Mouse (Mus musculus): ENCODE data around the gene Dbi. TPM values are rescaled to one million over a fixed set of nuclear protein-coding genes. Genes with fewer than 3 reads are reported as not detected.

Gene Dbi
- polyA plus RNA-seq, 1 experiment from 2014 or later, result 895 TPM

DNA sequence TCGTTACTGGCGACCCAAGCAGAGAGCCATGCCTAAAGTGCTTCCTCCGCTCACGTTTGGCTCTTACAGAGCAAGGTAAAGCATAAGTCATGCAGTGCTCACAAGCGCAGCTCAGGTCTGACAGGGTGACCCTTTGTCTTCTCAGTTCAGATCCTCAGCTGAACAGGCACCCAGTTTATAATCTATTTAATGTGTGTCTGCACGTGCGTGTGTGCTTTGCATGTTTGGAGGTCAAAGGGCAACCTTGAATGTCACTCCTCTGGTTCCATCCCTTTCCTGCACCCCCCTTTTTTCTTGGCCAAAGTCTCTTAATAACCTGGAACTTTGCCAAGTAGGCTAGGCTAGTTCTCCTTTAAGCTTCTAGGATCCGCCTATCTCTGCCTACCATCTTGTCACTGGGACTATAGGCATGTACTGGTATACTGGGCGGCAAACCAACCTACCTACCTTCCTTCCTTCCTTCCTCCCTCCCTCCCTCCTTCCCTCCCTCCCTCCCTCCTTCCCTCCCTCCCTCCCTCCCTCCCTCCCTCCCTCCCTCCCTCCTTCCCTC lies 19.3 kb upstream of the Dbi start:
- H3K36me3 ChIP-seq, result no peaks in the 10 kb centered on the region
- ATAC-seq (ENCODE audit: insufficient read depth, low FRiP score, low read depth), result no peak
- no peaks in the 10 kb centered on the region for H3K4me1 ChIP-seq
- H3K9ac ChIP-seq, result no peak overlapping the region
- 78% methylated on average over 9 of the region's 9 CpGs for WGBS
- no peaks in the 10 kb centered on the region for H3K9me3 ChIP-seq
- no peaks in the 10 kb centered on the region for H3K27me3 ChIP-seq (replicated peaks)
- H3K4me2 ChIP-seq, result no peak overlapping the region
- no peak overlapping the region for H3K4me3 ChIP-seq (replicated peaks)
- H3K27ac ChIP-seq, result no peak overlapping the region

DNA sequence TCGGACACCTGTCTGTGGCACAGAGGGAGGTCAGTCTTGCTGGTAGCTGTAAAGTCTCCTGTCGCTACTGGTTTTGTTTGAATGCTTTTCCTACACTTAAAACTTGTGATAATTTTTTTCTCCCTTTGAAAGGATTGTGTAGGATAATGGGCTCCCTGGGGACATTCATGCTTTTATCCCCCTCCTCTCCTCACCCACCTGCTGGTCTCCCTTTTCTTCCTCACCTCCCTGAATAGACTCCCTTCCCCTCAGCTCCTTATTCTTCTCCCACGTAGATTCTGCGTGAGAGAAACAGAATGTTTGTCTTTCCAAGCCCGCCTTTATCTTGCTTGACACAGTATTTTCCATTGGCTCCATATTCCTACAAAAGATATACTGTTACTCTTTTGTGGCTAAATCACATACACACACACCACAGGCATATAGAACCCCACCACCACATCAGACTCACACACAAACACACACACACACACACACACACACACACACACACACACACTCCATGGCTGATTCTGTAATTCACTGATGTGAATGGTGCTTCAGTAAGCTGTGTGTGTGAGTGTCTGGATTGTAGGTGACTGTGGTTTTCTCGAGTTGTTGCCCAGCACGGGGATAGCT lies 18.2 kb upstream of the Dbi start:
- no peaks in the 10 kb centered on the region for H3K9me3 ChIP-seq
- no peaks in the 10 kb centered on the region for H3K27me3 ChIP-seq (replicated peaks)
- ATAC-seq (ENCODE audit: insufficient read depth, low FRiP score, low read depth), result no peak
- H3K4me1 ChIP-seq, result no peaks in the 10 kb centered on the region
- no peak overlapping the region for H3K9ac ChIP-seq
- no peak overlapping the region for H3K27ac ChIP-seq
- H3K4me2 ChIP-seq, result no peak overlapping the region
- H3K4me3 ChIP-seq (replicated peaks), result no peak overlapping the region
- H3K36me3 ChIP-seq, result no peaks in the 10 kb centered on the region
- 46% methylated on average over 7 of the region's 7 CpGs for WGBS

DNA sequence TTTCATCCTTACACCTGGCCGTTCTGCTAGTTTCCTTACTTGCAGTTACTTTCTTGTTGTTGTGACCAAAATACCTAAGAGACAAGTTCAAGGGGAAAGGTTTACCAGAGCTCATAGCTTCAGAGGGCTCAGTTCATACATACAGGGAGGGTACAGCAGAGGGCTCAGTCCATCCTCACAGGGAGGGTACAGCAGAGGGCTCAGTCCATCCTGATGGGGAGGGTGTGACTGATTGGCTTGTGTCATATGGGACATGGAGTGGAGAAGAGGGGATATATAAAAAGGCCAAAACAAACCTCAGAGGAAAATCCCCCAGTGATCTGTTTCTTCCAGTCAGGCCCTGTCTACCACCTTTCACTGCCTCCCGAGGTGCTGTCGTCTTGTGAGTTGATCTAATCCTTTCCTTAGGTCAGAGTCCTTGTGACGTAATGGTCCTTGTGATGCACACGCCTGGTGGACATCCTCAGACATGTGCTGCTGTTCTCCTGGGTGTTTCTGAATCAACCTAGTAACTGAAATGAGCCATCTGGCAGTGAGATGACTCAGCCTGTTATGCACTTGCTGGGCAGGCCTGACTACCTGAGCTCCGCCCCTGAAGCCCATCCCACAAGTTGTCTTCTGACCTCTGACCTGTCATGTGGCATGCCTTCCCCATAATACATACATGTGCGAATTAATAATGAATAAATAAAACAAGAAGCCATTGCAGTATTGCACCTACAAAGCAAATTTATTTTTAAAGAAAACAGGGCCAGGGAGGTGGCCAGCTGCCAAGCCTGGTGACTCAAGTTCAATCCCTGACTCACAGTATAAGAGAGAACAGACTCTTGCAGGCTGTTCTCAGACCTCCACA lies 15.3 kb upstream of the Dbi start:
- Histone ChIP-seq H3K9me3 (no peaks in the 10 kb centered on the region), H3K9ac (no peak overlapping the region), H3K27me3 (replicated peaks) (no peaks in the 10 kb centered on the region), H3K27ac (peak overlapping the region; percentile 32; the same call in 1 of the 2 replicates), H3K36me3 (no peaks in the 10 kb centered on the region), H3K4me1 (no peaks in the 10 kb centered on the region), H3K4me3 (replicated peaks) (no peak overlapping the region), H3K4me2 (no peak overlapping the region)
- WGBS, result 56% methylated on average over 7 of the region's 7 CpGs
- ATAC-seq (ENCODE audit: insufficient read depth, low FRiP score, low read depth), result peak; percentile 53; the same call in 1 of the 2 replicates

DNA sequence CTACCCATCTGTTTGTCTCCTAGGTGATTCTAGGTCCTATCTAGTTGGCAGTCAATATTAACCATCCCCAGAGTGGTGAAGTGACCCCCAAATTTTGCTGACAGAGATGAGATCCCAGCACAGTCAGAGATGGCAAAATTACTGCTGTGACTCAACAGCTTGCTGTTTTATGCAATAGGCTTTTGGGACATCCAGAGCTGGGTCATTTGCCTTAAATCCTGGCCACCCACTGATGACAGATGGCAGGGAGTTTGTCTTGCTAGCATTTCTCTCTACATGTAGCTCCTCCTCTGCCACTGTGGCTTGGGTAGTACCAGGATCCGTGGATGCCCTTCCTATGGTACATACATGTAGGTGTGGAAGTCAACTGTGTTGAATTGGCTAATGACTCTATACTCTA lies 11.5 kb upstream of the Dbi start:
- Histone ChIP-seq H3K4me1 (no peaks in the 10 kb centered on the region), H3K9ac (no peak overlapping the region), H3K27me3 (replicated peaks) (no peaks in the 10 kb centered on the region), H3K36me3 (no peaks in the 10 kb centered on the region), H3K9me3 (no peaks in the 10 kb centered on the region), H3K4me2 (no peak overlapping the region), H3K27ac (no peak overlapping the region), H3K4me3 (replicated peaks) (no peak overlapping the region)
- no peak for ATAC-seq (ENCODE audit: insufficient read depth, low FRiP score, low read depth)
- WGBS, result 86% methylated on average over 1 of the region's 1 CpGs

DNA sequence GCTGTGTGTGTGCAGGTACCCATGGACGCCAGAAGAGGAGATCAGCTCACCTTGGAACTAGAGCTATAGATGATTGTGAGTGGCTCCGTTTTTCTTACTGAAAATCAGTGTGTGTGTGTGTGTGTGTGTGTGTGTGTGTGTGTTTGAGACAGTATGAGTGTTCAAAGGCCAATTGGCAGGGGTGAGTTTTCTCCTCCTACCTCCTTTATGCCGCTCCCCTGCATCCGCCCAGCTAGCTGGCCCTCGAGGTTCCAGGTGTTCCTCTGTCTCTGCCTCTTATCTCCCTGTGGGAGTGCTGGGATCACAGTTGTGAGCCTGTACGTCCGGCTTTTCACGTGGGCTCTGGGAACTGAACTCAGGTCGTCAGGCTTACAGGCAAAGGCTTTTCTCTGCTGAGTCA lies 5.4 kb upstream of the Dbi start:
- 63% methylated on average over 9 of the region's 9 CpGs for WGBS
- H3K4me2 ChIP-seq, result no peak overlapping the region
- no peaks in the 10 kb centered on the region for H3K4me1 ChIP-seq
- no peak overlapping the region for H3K4me3 ChIP-seq (replicated peaks)
- no peak overlapping the region for H3K9ac ChIP-seq
- ATAC-seq (ENCODE audit: insufficient read depth, low FRiP score, low read depth), result no peak
- H3K36me3 ChIP-seq, result no peaks in the 10 kb centered on the region
- no peaks in the 10 kb centered on the region for H3K9me3 ChIP-seq
- H3K27me3 ChIP-seq (replicated peaks), result no peaks in the 10 kb centered on the region
- no peak overlapping the region for H3K27ac ChIP-seq

DNA sequence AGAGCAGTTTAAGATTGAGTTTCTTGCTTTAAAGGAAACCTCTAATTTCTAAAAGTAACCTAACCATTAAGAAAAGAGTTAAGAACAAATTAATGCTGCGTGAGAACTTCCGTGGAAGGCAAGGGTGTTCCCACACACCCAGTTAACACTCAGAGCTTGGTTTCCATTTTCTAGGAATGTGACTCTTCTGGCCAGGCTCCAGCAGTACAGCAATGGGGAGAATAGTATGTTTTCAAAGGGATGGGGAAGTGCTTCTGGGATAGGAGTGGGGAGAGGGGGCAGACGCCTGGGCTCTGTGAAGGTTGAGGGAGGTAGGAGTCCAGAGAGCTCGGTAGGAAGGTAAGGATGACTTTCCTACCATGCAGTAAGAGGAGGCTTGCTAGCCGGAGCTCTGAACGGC lies 4.6 kb upstream of the Dbi start:
- H3K4me2 ChIP-seq, result no peak overlapping the region
- no peaks in the 10 kb centered on the region for H3K36me3 ChIP-seq
- H3K27me3 ChIP-seq (replicated peaks), result no peaks in the 10 kb centered on the region
- H3K9me3 ChIP-seq, result no peaks in the 10 kb centered on the region
- no peak overlapping the region for H3K27ac ChIP-seq
- ATAC-seq (ENCODE audit: insufficient read depth, low FRiP score, low read depth), result no peak
- H3K4me3 ChIP-seq (replicated peaks), result no peak overlapping the region
- H3K4me1 ChIP-seq, result no peaks in the 10 kb centered on the region
- WGBS, result 68% methylated on average over 6 of the region's 6 CpGs
- no peak overlapping the region for H3K9ac ChIP-seq

DNA sequence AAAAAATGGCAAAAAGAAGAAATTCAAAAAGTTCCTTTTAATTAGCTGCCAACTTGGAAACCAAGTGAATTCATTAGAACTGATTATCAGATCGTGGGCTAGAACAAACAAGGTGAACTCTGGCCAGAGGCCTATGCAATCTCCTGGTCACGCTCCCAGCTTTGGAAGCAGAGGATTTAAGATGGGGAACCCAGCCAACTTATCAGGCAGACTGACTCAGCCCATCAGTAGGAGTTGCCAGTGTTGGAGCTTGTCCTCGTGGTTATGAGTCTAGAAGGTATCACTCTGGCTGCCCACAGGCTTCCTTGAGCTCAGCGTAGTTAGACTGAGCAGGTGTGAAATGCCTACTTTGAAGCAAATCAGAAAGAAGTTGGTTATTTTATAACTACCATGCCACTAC lies 4.0 kb upstream of the Dbi start:
- Histone ChIP-seq H3K9ac (no peak overlapping the region), H3K4me1 (peaks cover 4% of the 10 kb centered on the region), H3K4me3 (replicated peaks) (no peak overlapping the region), H3K4me2 (no peak overlapping the region), H3K27me3 (replicated peaks) (no peaks in the 10 kb centered on the region), H3K27ac (no peak overlapping the region), H3K36me3 (no peaks in the 10 kb centered on the region), H3K9me3 (no peaks in the 10 kb centered on the region)
- ATAC-seq (ENCODE audit: insufficient read depth, low FRiP score, low read depth), result no peak
- 64% methylated on average over 4 of the region's 4 CpGs for WGBS

DNA sequence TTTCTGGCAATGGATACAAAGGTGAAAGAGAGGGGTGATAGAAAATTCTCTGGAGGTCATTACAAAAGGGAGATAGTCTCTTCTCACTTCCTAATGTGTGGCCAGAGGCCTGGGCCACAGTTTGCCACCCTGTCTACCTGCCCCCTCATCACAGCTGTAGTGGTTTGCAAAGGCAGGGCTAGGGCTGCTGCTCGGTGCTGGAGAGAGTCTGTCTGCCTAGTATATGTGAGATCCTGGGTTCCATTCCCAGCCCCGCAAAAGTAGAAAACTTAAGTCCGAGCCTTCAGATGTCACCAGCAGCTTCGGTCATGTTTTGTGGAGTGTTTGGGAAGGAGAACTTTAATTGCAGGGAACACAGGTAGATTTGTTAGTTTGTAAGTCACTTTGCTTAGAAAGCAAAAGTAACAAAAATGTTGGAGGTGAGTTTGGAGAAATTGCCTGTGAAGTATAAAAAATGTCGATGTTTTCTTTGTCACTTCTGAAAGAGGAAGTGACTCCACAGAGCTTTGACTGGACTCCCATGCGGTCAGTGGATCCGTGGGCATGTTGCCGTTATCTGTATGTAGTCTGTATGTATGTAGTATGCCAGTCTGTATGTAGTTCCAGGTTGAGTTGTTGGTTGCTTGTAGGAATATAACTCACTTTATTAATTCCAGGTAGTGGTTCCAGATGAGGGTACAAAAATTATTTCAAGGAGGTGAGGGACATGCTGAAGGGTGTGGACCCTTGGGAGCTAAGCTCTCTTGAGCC lies 1.9 kb upstream of the Dbi start:
- H3K4me3 ChIP-seq (replicated peaks), result no peak overlapping the region
- ATAC-seq (ENCODE audit: insufficient read depth, low FRiP score, low read depth), result no peak
- H3K27ac ChIP-seq, result no peak overlapping the region
- H3K36me3 ChIP-seq, result 0 out of 2 replicates have a peak, but pooled peaks cover 7% of the 10 kb centered on the region
- H3K9me3 ChIP-seq, result no peaks in the 10 kb centered on the region
- WGBS, result 90% methylated on average over 8 of the region's 8 CpGs
- no peak overlapping the region for H3K4me2 ChIP-seq
- no peak overlapping the region for H3K9ac ChIP-seq
- H3K27me3 ChIP-seq (replicated peaks), result no peaks in the 10 kb centered on the region
- H3K4me1 ChIP-seq, result peaks cover 21% of the 10 kb centered on the region

- peaks cover 23% of the 10 kb centered on the region for H3K4me1 ChIP-seq
- H3K4me2 ChIP-seq, result peak overlapping the region; percentile 80
- peak overlapping the region; percentile 70 for H3K4me3 ChIP-seq (replicated peaks)
- 87% methylated on average over 9 of the region's 9 CpGs for WGBS
- H3K27ac ChIP-seq, result peak overlapping the region; percentile 96
- H3K9ac ChIP-seq, result no peak overlapping the region
- ATAC-seq (ENCODE audit: insufficient read depth, low FRiP score, low read depth), result no peak
- 0 out of 2 replicates have a peak, but pooled peaks cover 7% of the 10 kb centered on the region for H3K36me3 ChIP-seq
- no peaks in the 10 kb centered on the region for H3K9me3 ChIP-seq
- H3K27me3 ChIP-seq (replicated peaks), result no peaks in the 10 kb centered on the region
Measured at GRCm38 (mm10) chr1:120121930-120122530, 1.2 kb upstream of the Dbi start.

DNA sequence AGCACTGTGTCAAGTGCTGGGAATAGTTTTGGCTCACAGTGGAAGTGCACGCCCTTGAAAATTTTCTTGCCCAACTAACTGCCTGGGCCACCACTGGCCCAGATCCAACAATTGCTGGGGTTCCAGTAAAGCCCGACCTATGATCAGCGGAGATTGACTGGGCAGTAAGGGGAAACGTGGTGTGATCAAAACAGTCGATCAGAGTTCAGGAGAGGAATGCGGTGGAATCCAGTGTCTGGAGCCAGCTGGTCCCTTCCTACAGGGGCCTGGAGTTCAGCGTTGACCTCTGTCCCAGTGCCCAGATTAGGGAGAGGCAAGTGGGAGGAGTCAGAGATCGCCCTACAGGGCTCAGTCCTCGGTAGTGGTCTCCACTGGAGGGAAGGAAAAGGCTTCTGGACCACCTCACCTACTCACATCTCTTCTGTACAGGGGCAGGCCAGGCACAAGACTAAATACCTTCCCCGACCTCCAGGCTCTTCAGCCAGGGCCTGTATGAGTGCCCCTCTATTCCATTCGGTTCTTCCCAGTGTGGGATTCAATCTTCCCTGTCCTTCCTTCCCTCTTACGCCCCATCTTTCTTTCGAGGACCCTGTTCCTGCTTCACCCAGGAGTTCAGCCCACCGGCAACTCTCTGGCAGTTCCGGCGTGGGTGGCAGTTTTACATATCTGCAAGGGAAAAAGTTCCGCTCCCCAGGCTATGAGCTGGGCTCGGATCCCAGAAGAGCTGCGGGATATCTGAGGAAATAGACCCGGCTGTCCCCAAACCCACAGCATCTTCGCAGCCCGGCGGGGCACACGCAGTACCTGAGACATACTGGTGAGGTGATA lies 523 bp downstream of the Dbi start:
- peak overlapping the region; percentile 57 for H3K9ac ChIP-seq
- peak overlapping the region; percentile 70 for H3K4me3 ChIP-seq (replicated peaks)
- H3K36me3 ChIP-seq, result peaks cover 15% of the 10 kb centered on the region
- peak overlapping the region; percentile 80 for H3K4me2 ChIP-seq
- peak overlapping the region; percentile 96 for H3K27ac ChIP-seq
- H3K4me1 ChIP-seq, result peaks cover 23% of the 10 kb centered on the region
- peak; percentile 72 for ATAC-seq (ENCODE audit: insufficient read depth, low FRiP score, low read depth)
- no peaks in the 10 kb centered on the region for H3K9me3 ChIP-seq
- WGBS, result 2% methylated on average over 24 of the region's 24 CpGs
- no peaks in the 10 kb centered on the region for H3K27me3 ChIP-seq (replicated peaks)

- H3K9me3 ChIP-seq, result no peaks in the 10 kb centered on the region
- no peak overlapping the region for H3K9ac ChIP-seq
- peak overlapping the region; percentile 80 for H3K4me2 ChIP-seq
- no peak for ATAC-seq (ENCODE audit: insufficient read depth, low FRiP score, low read depth)
- 83% methylated on average over 4 of the region's 4 CpGs for WGBS
- peaks cover 23% of the 10 kb centered on the region for H3K4me1 ChIP-seq
- H3K27ac ChIP-seq, result no peak overlapping the region; the same call in 1 of the 2 replicates
- peaks cover 25% of the 10 kb centered on the region for H3K36me3 ChIP-seq
- peak overlapping the region; percentile 70 for H3K4me3 ChIP-seq (replicated peaks)
- no peaks in the 10 kb centered on the region for H3K27me3 ChIP-seq (replicated peaks)
Measured at GRCm38 (mm10) chr1:120119389-120119788, 1.5 kb downstream of the Dbi start.
